Mouse (Mus musculus): Measurements from ENCODE around the gene Gucd1. TPM values are rescaled to one million over a fixed set of nuclear protein-coding genes. Genes with fewer than 3 reads are reported as not detected.
"Not testable (repeated sequence)": the region's sequence is repeated elsewhere in the genome, so short reads cannot be mapped to it uniquely, and the experiment has no call there.

Gucd1 gene
- polyA plus RNA-seq, 1 experiment = 95.7 TPM

- WGBS = 77% methylated on average over 4 of the region's 4 CpGs
- DNase-seq (ENCODE audit: low read depth, low spot score) = no peak
Observed at GRCm38 (mm10) chr10:75481703-75482102, 36.1 kb downstream of the Gucd1 start.

- DNase-seq (ENCODE audit: low read depth, low spot score) = no peak
- 87% methylated on average over 2 of the region's 2 CpGs for WGBS
Observed at GRCm38 (mm10) chr10:75479955-75480354, 37.8 kb downstream of the Gucd1 start.

- no peak for DNase-seq (ENCODE audit: low read depth, low spot score)
- WGBS = 71% methylated on average over 9 of the region's 9 CpGs
Observed at GRCm38 (mm10) chr10:75477034-75477433, 40.7 kb downstream of the Gucd1 start.

GRCm38 (mm10) chr10:75475139-75475850, 42.5 kb downstream of the Gucd1 start:
- WGBS = 55% methylated on average over 5 of the region's 6 CpGs
- DNase-seq (ENCODE audit: low read depth, low spot score) = not testable (repeated sequence)

- no peak for DNase-seq (ENCODE audit: low read depth, low spot score)
- 23% methylated on average over 5 of the region's 5 CpGs for WGBS
Observed at GRCm38 (mm10) chr10:75474571-75474970, 43.2 kb downstream of the Gucd1 start.

GRCm38 (mm10) chr10:75473411-75473810, 44.4 kb downstream of the Gucd1 start:
- WGBS = 68% methylated on average over 8 of the region's 8 CpGs
- no peak for DNase-seq (ENCODE audit: low read depth, low spot score)

GRCm38 (mm10) chr10:75465781-75466550, 51.8 kb downstream of the Gucd1 start:
- WGBS = 32% methylated on average over 6 of the region's 6 CpGs
- no peak for DNase-seq (ENCODE audit: low read depth, low spot score)

GRCm38 (mm10) chr10:75462728-75463127, 55.0 kb downstream of the Gucd1 start:
- no peak for DNase-seq (ENCODE audit: low read depth, low spot score)
- WGBS = 88% methylated on average over 3 of the region's 3 CpGs

GRCm38 (mm10) chr10:75458329-75458728, 59.4 kb downstream of the Gucd1 start:
- DNase-seq (ENCODE audit: low read depth, low spot score) = no peak
- 74% methylated on average over 4 of the region's 4 CpGs for WGBS

- WGBS = 79% methylated on average over 1 of the region's 1 CpGs
- no peak for DNase-seq (ENCODE audit: low read depth, low spot score)
Observed at GRCm38 (mm10) chr10:75457852-75458251, 59.9 kb downstream of the Gucd1 start.

GRCm38 (mm10) chr10:75456061-75456831, 61.5 kb downstream of the Gucd1 start:
- not testable (repeated sequence) for DNase-seq (ENCODE audit: low read depth, low spot score)
- 31% methylated on average over 14 of the region's 18 CpGs for whole genome bisulfite sequencing

- WGBS = 46% methylated on average over 10 of the region's 10 CpGs
- DNase-seq (ENCODE audit: low read depth, low spot score) = no peak
Observed at GRCm38 (mm10) chr10:75451036-75451786, 66.6 kb downstream of the Gucd1 start.

GRCm38 (mm10) chr10:75450331-75450730, 67.4 kb downstream of the Gucd1 start:
- 93% methylated on average over 8 of the region's 8 CpGs for WGBS
- no peak for DNase-seq (ENCODE audit: low read depth, low spot score)

- DNase-seq (ENCODE audit: low read depth, low spot score) = no peak
- 58% methylated on average over 6 of the region's 6 CpGs for WGBS
Observed at GRCm38 (mm10) chr10:75448806-75449420, 68.9 kb downstream of the Gucd1 start.

GRCm38 (mm10) chr10:75447489-75447888, 70.3 kb downstream of the Gucd1 start:
- no peak for DNase-seq (ENCODE audit: low read depth, low spot score)
- 57% methylated on average over 11 of the region's 11 CpGs for WGBS

- 61% methylated on average over 13 of the region's 13 CpGs for WGBS
- no peak for DNase-seq (ENCODE audit: low read depth, low spot score)
Observed at GRCm38 (mm10) chr10:75446501-75447083, 71.2 kb downstream of the Gucd1 start.

- WGBS = 54% methylated on average over 8 of the region's 8 CpGs
- no peak for DNase-seq (ENCODE audit: low read depth, low spot score)
Observed at GRCm38 (mm10) chr10:75445030-75445429, 72.7 kb downstream of the Gucd1 start.

- DNase-seq (ENCODE audit: low read depth, low spot score) = no peak
- 84% methylated on average over 19 of the region's 19 CpGs for WGBS
Observed at GRCm38 (mm10) chr10:75444111-75444826, 73.5 kb downstream of the Gucd1 start.

Data from large intestine, adult 2 months (tissue).